Mouse (Mus musculus): Measurements from ENCODE around the gene Zfpm1. TPM values are rescaled to one million over a fixed set of nuclear protein-coding genes. Genes with fewer than 3 reads are reported as not detected.

Zfpm1 gene
- polyA plus RNA-seq, 1 experiment from 2014 or later = 1.2 TPM

GRCm38 (mm10) chr8:122362967-122363366 is 81.0 kb downstream of the Zfpm1 start:
- 42% methylated on average over 8 of the region's 8 CpGs for WGBS
- no peaks in the 10 kb centered on the region for H3K9me3 ChIP-seq (ENCODE audit: control insufficient read depth, low read length)
- no peaks in the 10 kb centered on the region for H3K4me1 ChIP-seq (ENCODE audit: control insufficient read depth, insufficient read depth, low read length)
- no peak overlapping the region for H3K4me2 ChIP-seq (ENCODE audit: low read depth, low read length)
- no peak overlapping the region for H3K4me3 ChIP-seq (ENCODE audit: low read depth, low read length)
- ATAC-seq (ENCODE audit: low read depth) = no peak
- H3K36me3 ChIP-seq (ENCODE audit: control insufficient read depth, insufficient read depth, low read length) = no peaks in the 10 kb centered on the region
- H3K27me3 ChIP-seq (ENCODE audit: control insufficient read depth, insufficient read depth, low read length) = no peaks in the 10 kb centered on the region
- no peak overlapping the region for H3K27ac ChIP-seq (ENCODE audit: low read depth, low read length)
- H3K9ac ChIP-seq (replicated peaks; ENCODE audit: low read depth, low read length) = no peak overlapping the region

GRCm38 (mm10) chr8:122368494-122368893 is 86.6 kb downstream of the Zfpm1 start:
- no peak overlapping the region for H3K27ac ChIP-seq (ENCODE audit: low read depth, low read length)
- no peak overlapping the region for H3K4me2 ChIP-seq (ENCODE audit: low read depth, low read length)
- no peaks in the 10 kb centered on the region for H3K36me3 ChIP-seq (ENCODE audit: control insufficient read depth, insufficient read depth, low read length)
- no peak for ATAC-seq (ENCODE audit: low read depth)
- no peaks in the 10 kb centered on the region for H3K4me1 ChIP-seq (ENCODE audit: control insufficient read depth, insufficient read depth, low read length)
- no peaks in the 10 kb centered on the region for H3K9me3 ChIP-seq (ENCODE audit: control insufficient read depth, low read length)
- H3K4me3 ChIP-seq (ENCODE audit: low read depth, low read length) = no peak overlapping the region
- no peaks in the 10 kb centered on the region for H3K27me3 ChIP-seq (ENCODE audit: control insufficient read depth, insufficient read depth, low read length)
- no peak overlapping the region for H3K9ac ChIP-seq (replicated peaks; ENCODE audit: low read depth, low read length)
- WGBS = 84% methylated on average over 10 of the region's 10 CpGs

- 15% methylated on average over 9 of the region's 9 CpGs for WGBS
- Histone ChIP-seq H3K4me2 (ENCODE audit: low read depth, low read length) (no peak overlapping the region), H3K4me3 (ENCODE audit: low read depth, low read length) (no peak overlapping the region), H3K9ac (replicated peaks; ENCODE audit: low read depth, low read length) (no peak overlapping the region), H3K4me1 (ENCODE audit: control insufficient read depth, insufficient read depth, low read length) (no peaks in the 10 kb centered on the region), H3K27ac (ENCODE audit: low read depth, low read length) (no peak overlapping the region), H3K9me3 (ENCODE audit: control insufficient read depth, low read length) (no peaks in the 10 kb centered on the region), H3K27me3 (ENCODE audit: control insufficient read depth, insufficient read depth, low read length) (no peaks in the 10 kb centered on the region), H3K36me3 (ENCODE audit: control insufficient read depth, insufficient read depth, low read length) (no peaks in the 10 kb centered on the region)
- peak; percentile 28; the same call in 1 of the 2 replicates for ATAC-seq (ENCODE audit: low read depth)
These were observed 87.7 kb downstream of the Zfpm1 start for GRCm38 (mm10) chr8:122369665-122370064.

GRCm38 (mm10) chr8:122371706-122372105 is 89.8 kb downstream of the Zfpm1 start:
- Histone ChIP-seq H3K27ac (ENCODE audit: low read depth, low read length) (no peak overlapping the region), H3K4me1 (ENCODE audit: control insufficient read depth, insufficient read depth, low read length) (no peaks in the 10 kb centered on the region), H3K36me3 (ENCODE audit: control insufficient read depth, insufficient read depth, low read length) (no peaks in the 10 kb centered on the region), H3K9ac (replicated peaks; ENCODE audit: low read depth, low read length) (no peak overlapping the region), H3K4me3 (ENCODE audit: low read depth, low read length) (no peak overlapping the region), H3K9me3 (ENCODE audit: control insufficient read depth, low read length) (no peaks in the 10 kb centered on the region), H3K4me2 (ENCODE audit: low read depth, low read length) (no peak overlapping the region), H3K27me3 (ENCODE audit: control insufficient read depth, insufficient read depth, low read length) (no peaks in the 10 kb centered on the region)
- 84% methylated on average over 6 of the region's 6 CpGs for WGBS
- no peak for ATAC-seq (ENCODE audit: low read depth)

GRCm38 (mm10) chr8:122375320-122375719 is 93.4 kb downstream of the Zfpm1 start:
- no peaks in the 10 kb centered on the region for H3K27me3 ChIP-seq (ENCODE audit: control insufficient read depth, insufficient read depth, low read length)
- ATAC-seq (ENCODE audit: low read depth) = no peak
- H3K36me3 ChIP-seq (ENCODE audit: control insufficient read depth, insufficient read depth, low read length) = no peaks in the 10 kb centered on the region
- H3K9ac ChIP-seq (replicated peaks; ENCODE audit: low read depth, low read length) = no peak overlapping the region
- no peaks in the 10 kb centered on the region for H3K9me3 ChIP-seq (ENCODE audit: control insufficient read depth, low read length)
- H3K4me2 ChIP-seq (ENCODE audit: low read depth, low read length) = peak overlapping the region; percentile 47; the same call in 1 of the 2 replicates
- no peak overlapping the region for H3K27ac ChIP-seq (ENCODE audit: low read depth, low read length)
- H3K4me1 ChIP-seq (ENCODE audit: control insufficient read depth, insufficient read depth, low read length) = peaks cover 10% of the 10 kb centered on the region
- no peak overlapping the region for H3K4me3 ChIP-seq (ENCODE audit: low read depth, low read length)
- WGBS = 92% methylated on average over 7 of the region's 7 CpGs

DNA sequence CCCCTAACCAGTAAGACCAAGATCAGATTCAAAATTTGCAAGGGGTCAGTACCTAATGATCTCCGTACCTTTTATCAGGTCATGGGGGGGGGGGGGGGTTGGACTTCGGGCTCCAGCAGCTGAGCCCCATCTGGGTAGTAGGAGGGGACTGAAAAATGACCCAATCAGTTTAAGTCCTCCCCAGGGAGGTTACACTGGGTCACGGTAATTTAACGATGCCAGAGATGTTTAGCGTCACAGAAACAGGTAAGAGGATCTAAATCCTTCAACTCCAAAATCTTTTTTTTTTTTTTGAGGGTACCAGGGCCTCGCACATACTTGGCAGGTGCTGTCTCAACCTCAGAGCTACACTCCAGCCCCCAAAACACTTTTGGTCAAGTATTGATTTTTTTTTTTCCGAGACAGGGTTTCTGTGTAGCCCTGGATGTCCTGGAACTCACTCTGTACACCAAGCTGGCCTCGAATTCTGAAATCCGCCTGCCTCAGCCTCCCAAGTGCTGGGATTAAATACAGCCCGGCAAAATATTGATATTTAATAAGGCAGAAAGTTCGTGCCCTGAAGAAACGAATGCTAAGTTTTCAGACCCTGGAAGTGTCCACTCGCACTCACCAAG is 93.9 kb downstream of the Zfpm1 start:
- H3K27me3 ChIP-seq (ENCODE audit: control insufficient read depth, insufficient read depth, low read length) = no peaks in the 10 kb centered on the region
- peak overlapping the region; percentile 42; the same call in 1 of the 2 replicates for H3K9ac ChIP-seq (replicated peaks; ENCODE audit: low read depth, low read length)
- H3K4me3 ChIP-seq (ENCODE audit: low read depth, low read length) = peak overlapping the region; percentile 85
- ATAC-seq (ENCODE audit: low read depth) = peak; percentile 16; the same call in 1 of the 2 replicates
- H3K4me1 ChIP-seq (ENCODE audit: control insufficient read depth, insufficient read depth, low read length) = peaks cover 10% of the 10 kb centered on the region
- 0 out of 2 replicates have a peak, but pooled peaks cover 4% of the 10 kb centered on the region for H3K36me3 ChIP-seq (ENCODE audit: control insufficient read depth, insufficient read depth, low read length)
- no peaks in the 10 kb centered on the region for H3K9me3 ChIP-seq (ENCODE audit: control insufficient read depth, low read length)
- peak overlapping the region; percentile 93; the same call in 1 of the 2 replicates for H3K27ac ChIP-seq (ENCODE audit: low read depth, low read length)
- H3K4me2 ChIP-seq (ENCODE audit: low read depth, low read length) = peak overlapping the region; percentile 47
- 25% methylated on average over 13 of the region's 13 CpGs for WGBS

DNA sequence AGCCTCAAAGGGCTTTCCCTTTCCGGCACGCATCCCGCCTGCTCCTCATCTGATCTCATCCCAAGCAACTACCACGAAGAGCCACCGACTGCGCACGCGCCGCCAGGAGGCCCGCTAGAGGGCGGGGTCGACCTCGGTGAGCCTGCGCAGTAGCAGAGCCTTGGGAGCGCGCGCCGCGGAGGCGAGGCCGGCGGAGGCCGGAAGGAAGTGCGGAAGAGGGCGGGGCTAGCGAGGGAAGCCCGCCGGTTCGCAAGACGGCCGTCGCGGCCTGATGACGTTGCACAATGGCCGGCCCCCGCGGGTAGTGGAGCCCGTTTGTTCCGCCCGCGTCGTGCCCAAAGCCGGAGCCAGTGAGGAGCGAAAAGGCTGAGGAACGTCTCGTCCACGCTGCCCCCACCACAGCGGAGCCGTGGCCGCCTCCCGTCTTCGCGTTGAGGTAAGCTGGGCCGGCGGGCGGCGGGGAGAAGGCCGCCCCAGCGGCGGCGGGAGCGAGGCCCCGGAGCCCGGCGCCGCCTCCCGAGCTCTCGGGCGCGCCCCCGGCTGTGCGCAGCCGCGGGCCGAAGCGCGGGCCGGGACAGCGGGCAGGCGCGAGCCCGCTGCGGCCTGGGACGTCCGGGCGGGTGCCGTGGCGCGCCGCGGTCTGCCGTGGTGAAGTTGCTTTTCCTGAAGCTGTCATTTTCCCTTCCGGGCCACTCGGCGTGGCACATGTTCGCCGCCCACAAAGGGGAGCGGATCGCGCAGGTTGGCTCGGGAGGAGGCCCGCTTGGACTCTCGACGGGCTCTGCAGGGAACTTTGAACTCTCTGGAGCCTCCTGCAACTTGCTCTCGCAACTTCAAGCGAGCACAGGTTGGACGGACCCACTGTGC is 94.7 kb downstream of the Zfpm1 start, which contains the start of gene Zc3h18:
Zc3h18 (plus strand) TSS at position 245 of the 867 bp plus-strand sequence.
- Histone ChIP-seq H3K27me3 (ENCODE audit: control insufficient read depth, insufficient read depth, low read length) (no peaks in the 10 kb centered on the region), H3K9ac (replicated peaks; ENCODE audit: low read depth, low read length) (peak within 1 kb of the TSS; percentile 83), H3K4me2 (ENCODE audit: low read depth, low read length) (peak within 1 kb of the TSS; percentile 83), H3K9me3 (ENCODE audit: control insufficient read depth, low read length) (no peaks in the 10 kb centered on the region), H3K4me1 (ENCODE audit: control insufficient read depth, insufficient read depth, low read length) (peaks cover 10% of the 10 kb centered on the region), H3K27ac (ENCODE audit: low read depth, low read length) (peak within 1 kb of the TSS; percentile 93), H3K4me3 (ENCODE audit: low read depth, low read length) (peak within 1 kb of the TSS; percentile 85), H3K36me3 (ENCODE audit: control insufficient read depth, insufficient read depth, low read length) (0 out of 2 replicates have a peak, but pooled peaks cover 8% of the 10 kb centered on the region)
- 2% methylated on average over 103 of the region's 107 CpGs for WGBS
- peak; percentile 92 for ATAC-seq (ENCODE audit: low read depth)

DNA sequence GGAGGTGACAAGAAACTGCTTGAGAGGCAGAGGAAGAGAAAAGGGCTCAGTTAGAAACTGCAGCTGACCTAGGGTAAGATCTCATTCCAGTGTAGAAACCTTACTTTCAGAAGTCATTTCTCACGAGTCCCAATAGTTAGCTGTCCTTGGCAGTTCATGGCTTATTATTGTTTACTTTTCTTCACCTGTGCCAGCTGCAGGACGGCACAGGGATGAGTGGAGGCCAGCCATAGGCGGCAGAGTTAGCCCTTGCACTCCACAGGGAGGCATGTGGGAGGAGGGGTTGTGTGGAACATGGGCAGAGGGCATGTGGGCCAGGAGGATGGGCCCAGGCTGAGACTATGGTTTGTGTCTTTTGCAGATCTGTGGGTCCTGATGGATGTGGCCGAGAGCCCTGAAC is 101.1 kb downstream of the Zfpm1 start:
- ATAC-seq (ENCODE audit: low read depth) = no peak
- H3K9me3 ChIP-seq (ENCODE audit: control insufficient read depth, low read length) = no peaks in the 10 kb centered on the region
- WGBS = 89% methylated on average over 4 of the region's 4 CpGs
- H3K4me3 ChIP-seq (ENCODE audit: low read depth, low read length) = no peak overlapping the region
- H3K27ac ChIP-seq (ENCODE audit: low read depth, low read length) = no peak overlapping the region
- peaks cover 27% of the 10 kb centered on the region for H3K36me3 ChIP-seq (ENCODE audit: control insufficient read depth, insufficient read depth, low read length)
- H3K9ac ChIP-seq (replicated peaks; ENCODE audit: low read depth, low read length) = no peak overlapping the region
- H3K4me1 ChIP-seq (ENCODE audit: control insufficient read depth, insufficient read depth, low read length) = peaks cover 3% of the 10 kb centered on the region; the same call in 1 of the 2 replicates
- H3K4me2 ChIP-seq (ENCODE audit: low read depth, low read length) = no peak overlapping the region
- H3K27me3 ChIP-seq (ENCODE audit: control insufficient read depth, insufficient read depth, low read length) = no peaks in the 10 kb centered on the region

All from neural tube, embryonic 14.5 days (tissue).